Mouse (Mus musculus): ENCODE data around the gene Nisch.

Gene Nisch

GRCm38 (mm10) chr14:31215157-31216002 is 1.4 kb downstream of the Nisch start:
- in situ Hi-C loops (cut with MboI, MseI): no loop called here

DNA sequence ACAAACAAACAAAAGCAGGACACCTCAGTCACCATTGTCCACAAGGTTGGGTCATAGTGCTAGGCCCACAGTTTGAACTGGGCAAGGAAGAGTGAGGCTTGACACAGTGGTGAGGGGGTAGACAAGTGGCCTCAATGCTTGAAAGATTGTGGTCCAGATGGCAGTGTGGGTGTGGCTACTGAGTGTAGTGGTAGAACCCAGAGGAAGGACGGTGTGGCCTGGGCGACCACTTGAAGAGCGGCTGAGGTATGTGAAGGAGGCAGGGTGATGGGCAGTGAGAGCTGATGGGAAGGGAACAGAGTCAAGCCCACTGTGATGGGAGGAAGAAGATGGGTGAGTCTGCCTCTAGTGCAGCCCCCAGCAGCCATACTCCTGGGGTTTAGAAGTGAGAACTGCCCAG is 2.1 kb downstream of the Nisch start:
- in situ Hi-C loops (cut with MboI, MseI): no loop called here

- in situ Hi-C loops (cut with MboI, MseI): no loop called here
These were observed 2.9 kb downstream of the Nisch start for GRCm38 (mm10) chr14:31213868-31214267.

- in situ Hi-C loops (cut with MboI, MseI): no loop called here
These were observed 4.2 kb downstream of the Nisch start for GRCm38 (mm10) chr14:31212499-31212898.

GRCm38 (mm10) chr14:31211854-31212253 is 4.9 kb downstream of the Nisch start:
- in situ Hi-C loops (cut with MboI, MseI): no loop called here

DNA sequence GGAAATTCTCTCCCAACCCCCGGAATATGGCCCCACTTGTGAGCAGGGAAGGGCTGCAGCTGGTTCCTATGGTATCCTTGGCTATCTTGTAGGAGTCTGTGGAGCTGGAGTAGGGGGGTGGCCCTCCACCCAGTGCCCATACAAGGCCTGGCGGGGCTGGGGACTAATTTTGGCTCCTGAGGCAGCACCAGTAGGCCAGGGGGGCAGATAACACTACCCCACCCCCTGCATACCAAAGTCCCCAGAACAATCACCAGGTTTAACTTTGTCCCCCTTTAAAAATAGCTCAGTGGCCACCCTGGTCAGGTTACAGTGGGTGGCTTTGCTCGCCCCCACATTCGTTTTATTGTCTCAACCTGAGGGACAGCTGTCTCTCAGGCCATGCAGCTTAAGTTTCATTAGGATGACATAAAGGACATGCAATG is 7.6 kb downstream of the Nisch start:
- in situ Hi-C loops (cut with MboI, MseI): no loop called here

DNA sequence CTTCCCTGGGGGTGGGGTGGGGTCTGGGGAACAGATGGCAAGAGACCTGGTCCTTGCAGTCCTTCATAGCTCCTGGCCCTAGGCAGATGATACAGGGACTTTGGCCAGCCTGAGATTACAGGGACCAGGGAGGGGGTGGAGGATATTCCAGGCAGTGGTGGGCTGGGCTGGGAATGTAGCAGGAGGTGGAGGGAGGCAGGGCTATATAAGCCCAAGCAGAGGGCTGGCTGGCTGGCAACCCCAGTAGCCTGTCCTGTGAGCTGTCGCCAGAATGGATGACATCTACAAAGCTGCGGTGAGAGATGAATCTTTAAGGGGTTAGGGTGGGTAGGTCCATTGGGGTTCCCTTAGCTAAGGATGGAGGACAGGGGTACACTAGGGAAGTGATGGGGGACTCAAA is 8.7 kb downstream of the Nisch start, which contains the start of gene Tnnc1:
Tnnc1 (plus strand) TSS at position 229 of the 400 bp plus-strand sequence.
- in situ Hi-C loops (cut with MboI, MseI): no loop called here

GRCm38 (mm10) chr14:31207070-31207830 is 9.5 kb downstream of the Nisch start:
- in situ Hi-C loops (cut with MboI, MseI): no loop called here

DNA sequence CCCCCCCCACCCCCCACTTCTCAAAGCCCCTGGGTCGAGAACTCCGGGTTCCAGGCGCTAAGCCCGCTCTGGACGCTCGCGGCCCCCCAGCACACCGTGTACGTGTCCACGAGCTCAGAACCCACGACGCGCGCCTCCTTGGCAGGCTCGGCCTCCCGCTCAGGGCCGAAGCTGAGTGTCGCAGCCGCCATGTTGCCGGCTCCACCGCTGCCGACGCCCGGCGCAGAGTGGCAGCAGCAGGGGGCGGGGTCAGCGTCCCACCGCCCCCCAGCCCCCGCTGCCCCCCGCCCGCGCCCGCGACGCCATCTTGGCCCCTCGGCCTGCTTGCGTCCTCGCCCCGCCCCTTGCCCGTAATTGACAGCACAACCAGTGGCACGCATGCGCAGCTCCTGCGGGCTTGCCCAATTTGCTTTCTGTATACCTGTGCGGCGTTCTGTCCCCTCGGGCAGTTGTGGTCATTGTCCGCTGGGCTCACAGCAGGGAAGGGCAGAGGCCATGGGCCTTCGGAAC is 10.2 kb downstream of the Nisch start:
- in situ Hi-C loops (cut with MboI, MseI): no loop called here

- in situ Hi-C loops (cut with MboI, MseI): no loop called here
These were observed 10.9 kb downstream of the Nisch start for GRCm38 (mm10) chr14:31205562-31206467.

- in situ Hi-C loops (cut with MboI, MseI): no loop called here
These were observed 11.5 kb downstream of the Nisch start for GRCm38 (mm10) chr14:31205244-31205561.

- in situ Hi-C loops (cut with MboI, MseI): no loop called here
These were observed 11.9 kb downstream of the Nisch start for GRCm38 (mm10) chr14:31204844-31205243.

GRCm38 (mm10) chr14:31200038-31200437 is 16.7 kb downstream of the Nisch start:
- in situ Hi-C loops (cut with MboI, MseI): no loop called here

DNA sequence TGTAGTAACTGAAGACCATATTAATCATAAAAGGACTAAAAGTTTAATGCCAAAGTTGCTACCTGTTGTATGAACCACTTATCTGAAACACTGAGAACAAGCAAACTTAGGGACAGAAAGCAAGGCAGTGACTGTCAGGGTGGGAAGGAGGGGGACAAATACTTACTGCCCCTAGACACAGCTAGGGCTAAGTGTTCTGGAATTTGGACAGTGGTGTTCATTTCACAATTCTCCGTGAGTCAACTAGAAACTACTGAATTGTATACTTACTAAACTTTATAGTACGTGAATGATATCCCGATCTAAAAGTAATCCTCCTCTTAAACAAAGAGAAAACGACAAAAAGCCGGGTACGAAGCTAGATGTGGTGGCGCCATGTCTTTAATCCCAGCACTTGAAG is 17.1 kb downstream of the Nisch start:
- in situ Hi-C loops (cut with MboI, MseI): no loop called here

- in situ Hi-C loops (cut with MboI, MseI): no loop called here
These were observed 18.9 kb downstream of the Nisch start for GRCm38 (mm10) chr14:31197547-31198516.

DNA sequence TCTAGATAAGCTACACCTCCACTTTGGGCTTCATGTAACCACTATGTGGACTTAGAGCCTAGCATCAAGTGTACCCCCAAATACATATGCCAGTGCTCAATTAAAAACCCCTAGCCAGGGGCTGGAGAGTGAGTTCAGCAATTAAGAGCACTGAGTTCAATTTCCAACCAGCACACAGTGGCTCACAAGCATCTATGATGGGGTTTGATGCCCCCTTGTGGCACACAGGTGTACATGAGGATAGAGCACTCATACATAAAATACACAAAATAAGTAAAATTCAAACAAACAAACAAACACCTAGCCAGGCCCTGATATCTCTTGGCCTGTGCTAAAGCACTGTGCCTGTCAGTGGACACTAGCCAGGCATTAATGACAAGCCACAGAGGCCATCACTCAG is 20.8 kb downstream of the Nisch start:
- in situ Hi-C loops (cut with MboI, MseI): no loop called here

GRCm38 (mm10) chr14:31195521-31195920 is 21.2 kb downstream of the Nisch start:
- in situ Hi-C loops (cut with MboI, MseI): no loop called here

DNA sequence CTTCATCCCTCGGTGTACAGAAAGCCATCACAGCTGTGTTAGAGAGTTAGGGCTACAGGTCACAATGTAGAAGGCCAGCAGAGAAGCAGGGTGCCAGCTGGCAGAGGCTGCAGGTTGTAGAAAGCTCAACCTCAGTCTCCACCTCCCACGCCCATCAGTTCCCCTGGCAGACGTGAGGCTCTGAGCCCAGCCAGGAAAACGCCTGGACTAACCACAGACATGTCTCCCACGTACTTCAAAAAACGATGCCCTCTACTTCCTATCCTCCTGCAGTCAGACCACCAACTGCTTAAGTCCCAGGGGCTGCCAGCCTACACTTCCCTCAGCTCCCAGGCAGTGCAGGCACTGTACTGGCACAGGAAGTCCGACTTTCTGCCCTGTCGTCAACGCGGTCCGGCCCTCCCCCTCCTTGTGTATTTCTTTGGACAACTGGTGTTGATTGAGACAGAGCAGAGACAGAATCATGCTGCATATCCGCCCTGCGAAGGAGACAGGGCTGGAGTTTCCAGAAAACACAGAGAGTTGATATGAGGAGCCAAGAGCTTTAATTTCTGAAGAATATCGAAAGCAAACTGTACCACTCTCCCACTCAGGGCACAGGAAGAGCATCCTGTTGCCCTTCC is 21.7 kb downstream of the Nisch start:
- in situ Hi-C loops (cut with MboI, MseI): no loop called here

GRCm38 (mm10) chr14:31194441-31194840 is 22.3 kb downstream of the Nisch start:
- in situ Hi-C loops (cut with MboI, MseI): no loop called here

GRCm38 (mm10) chr14:31193791-31194190 is 23.0 kb downstream of the Nisch start:
- in situ Hi-C loops (cut with MboI, MseI): no loop called here
